Mouse (Mus musculus): ENCODE measurements around the gene Ltb4r2.
A peak's percentile ranks its signal among the peaks of the same experiment; 100 is the strongest.

Gene Ltb4r2

GRCm38 (mm10) chr14:55761163-55761562 lies at the start of gene Ltb4r2:
Gene Ltb4r2 (plus strand): TSS chr14:55761428.
- Histone ChIP-seq H3K4me3 (replicated peaks; ENCODE audit: low read length) (peak within 1 kb of the TSS; percentile 79), H3K27me3 (ENCODE audit: insufficient read depth, low read length) (peaks cover 53% of the 10 kb centered on the region), H3K4me1 (replicated peaks; ENCODE audit: low read depth, low read length) (peaks cover 36% of the 10 kb centered on the region), H3K36me3 (ENCODE audit: insufficient read depth, low read length) (peaks cover 9% of the 10 kb centered on the region), H3K9me3 (ENCODE audit: low read length) (no peaks in the 10 kb centered on the region)
- TF ChIP-seq CTCF (conservative IDR thresholded peaks at IDR 0.05; ENCODE audit: low read length) (no peak), NANOG (IDR thresholded peaks at IDR 0.05; ENCODE audit: borderline replicate concordance, low read length) (no peak), POU5F1 (IDR thresholded peaks at IDR 0.05; ENCODE audit: borderline replicate concordance, low read length) (no peak)

- H3K4me1 ChIP-seq (replicated peaks; ENCODE audit: low read depth, low read length): peaks cover 85% of the 10 kb centered on the region
- H3K36me3 ChIP-seq (ENCODE audit: insufficient read depth, low read length): peaks cover 28% of the 10 kb centered on the region
- no peaks in the 10 kb centered on the region for H3K9me3 ChIP-seq (ENCODE audit: low read length)
- H3K4me3 ChIP-seq (replicated peaks; ENCODE audit: low read length): peak overlapping the region; percentile 74
- TF ChIP-seq CTCF (conservative IDR thresholded peaks at IDR 0.05; ENCODE audit: low read length): peak; percentile 17; the same call in 1 of the 2 replicates
- no peak for TF ChIP-seq POU5F1 (IDR thresholded peaks at IDR 0.05; ENCODE audit: borderline replicate concordance, low read length)
- peaks cover 26% of the 10 kb centered on the region for H3K27me3 ChIP-seq (ENCODE audit: insufficient read depth, low read length)
Measured at GRCm38 (mm10) chr14:55711786-55712185, 49.4 kb upstream of the Ltb4r2 start.

- TF ChIP-seq POU5F1 (IDR thresholded peaks at IDR 0.05; ENCODE audit: borderline replicate concordance, low read length): no peak
- TF ChIP-seq CTCF (conservative IDR thresholded peaks at IDR 0.05; ENCODE audit: low read length): no peak
- TF ChIP-seq NANOG (IDR thresholded peaks at IDR 0.05; ENCODE audit: borderline replicate concordance, low read length): no peak
- Histone ChIP-seq H3K36me3 (ENCODE audit: insufficient read depth, low read length) (peaks cover 32% of the 10 kb centered on the region), H3K9me3 (ENCODE audit: low read length) (no peaks in the 10 kb centered on the region), H3K4me1 (replicated peaks; ENCODE audit: low read depth, low read length) (peaks cover 75% of the 10 kb centered on the region), H3K4me3 (replicated peaks; ENCODE audit: low read length) (peak overlapping the region; percentile 74), H3K27me3 (ENCODE audit: insufficient read depth, low read length) (peaks cover 26% of the 10 kb centered on the region)
Measured at GRCm38 (mm10) chr14:55713007-55713728, 48.1 kb upstream of the Ltb4r2 start.

GRCm38 (mm10) chr14:55713729-55714122 lies 47.5 kb upstream of the Ltb4r2 start, which contains the start of gene Tgm1:
Gene Tgm1 (minus strand): TSS chr14:55713926.
- peaks cover 34% of the 10 kb centered on the region for H3K36me3 ChIP-seq (ENCODE audit: insufficient read depth, low read length)
- H3K4me3 ChIP-seq (replicated peaks; ENCODE audit: low read length): peak within 1 kb of the TSS; percentile 74
- no peak for TF ChIP-seq POU5F1 (IDR thresholded peaks at IDR 0.05; ENCODE audit: borderline replicate concordance, low read length)
- no peak for TF ChIP-seq CTCF (conservative IDR thresholded peaks at IDR 0.05; ENCODE audit: low read length)
- no peak for TF ChIP-seq NANOG (IDR thresholded peaks at IDR 0.05; ENCODE audit: borderline replicate concordance, low read length)
- peaks cover 75% of the 10 kb centered on the region for H3K4me1 ChIP-seq (replicated peaks; ENCODE audit: low read depth, low read length)
- H3K27me3 ChIP-seq (ENCODE audit: insufficient read depth, low read length): peaks cover 26% of the 10 kb centered on the region
- no peaks in the 10 kb centered on the region for H3K9me3 ChIP-seq (ENCODE audit: low read length)

GRCm38 (mm10) chr14:55714893-55715292 lies 46.3 kb upstream of the Ltb4r2 start:
- Histone ChIP-seq H3K36me3 (ENCODE audit: insufficient read depth, low read length) (peaks cover 45% of the 10 kb centered on the region), H3K4me3 (replicated peaks; ENCODE audit: low read length) (no peak overlapping the region), H3K4me1 (replicated peaks; ENCODE audit: low read depth, low read length) (peaks cover 75% of the 10 kb centered on the region), H3K27me3 (ENCODE audit: insufficient read depth, low read length) (peaks cover 26% of the 10 kb centered on the region), H3K9me3 (ENCODE audit: low read length) (no peaks in the 10 kb centered on the region)
- TF ChIP-seq NANOG (IDR thresholded peaks at IDR 0.05; ENCODE audit: borderline replicate concordance, low read length): no peak
- TF ChIP-seq POU5F1 (IDR thresholded peaks at IDR 0.05; ENCODE audit: borderline replicate concordance, low read length): no peak

GRCm38 (mm10) chr14:55716271-55716670 lies 45.0 kb upstream of the Ltb4r2 start:
- H3K36me3 ChIP-seq (ENCODE audit: insufficient read depth, low read length): peaks cover 56% of the 10 kb centered on the region
- TF ChIP-seq NANOG (IDR thresholded peaks at IDR 0.05; ENCODE audit: borderline replicate concordance, low read length) (no peak), POU5F1 (IDR thresholded peaks at IDR 0.05; ENCODE audit: borderline replicate concordance, low read length) (no peak), CTCF (conservative IDR thresholded peaks at IDR 0.05; ENCODE audit: low read length) (no peak)
- H3K27me3 ChIP-seq (ENCODE audit: insufficient read depth, low read length): peaks cover 21% of the 10 kb centered on the region
- H3K9me3 ChIP-seq (ENCODE audit: low read length): no peaks in the 10 kb centered on the region
- peaks cover 75% of the 10 kb centered on the region for H3K4me1 ChIP-seq (replicated peaks; ENCODE audit: low read depth, low read length)
- H3K4me3 ChIP-seq (replicated peaks; ENCODE audit: low read length): no peak overlapping the region

GRCm38 (mm10) chr14:55716884-55717283 lies 44.3 kb upstream of the Ltb4r2 start:
- Histone ChIP-seq H3K9me3 (ENCODE audit: low read length) (no peaks in the 10 kb centered on the region), H3K27me3 (ENCODE audit: insufficient read depth, low read length) (peaks cover 15% of the 10 kb centered on the region), H3K36me3 (ENCODE audit: insufficient read depth, low read length) (peaks cover 56% of the 10 kb centered on the region), H3K4me3 (replicated peaks; ENCODE audit: low read length) (no peak overlapping the region), H3K4me1 (replicated peaks; ENCODE audit: low read depth, low read length) (peaks cover 72% of the 10 kb centered on the region)
- no peak for TF ChIP-seq CTCF (conservative IDR thresholded peaks at IDR 0.05; ENCODE audit: low read length)
- TF ChIP-seq POU5F1 (IDR thresholded peaks at IDR 0.05; ENCODE audit: borderline replicate concordance, low read length): no peak
- no peak for TF ChIP-seq NANOG (IDR thresholded peaks at IDR 0.05; ENCODE audit: borderline replicate concordance, low read length)

- Histone ChIP-seq H3K36me3 (ENCODE audit: insufficient read depth, low read length) (peaks cover 56% of the 10 kb centered on the region), H3K27me3 (ENCODE audit: insufficient read depth, low read length) (no peaks in the 10 kb centered on the region), H3K9me3 (ENCODE audit: low read length) (no peaks in the 10 kb centered on the region), H3K4me1 (replicated peaks; ENCODE audit: low read depth, low read length) (peaks cover 58% of the 10 kb centered on the region), H3K4me3 (replicated peaks; ENCODE audit: low read length) (peak overlapping the region; percentile 86)
- TF ChIP-seq CTCF (conservative IDR thresholded peaks at IDR 0.05; ENCODE audit: low read length) (no peak), NANOG (IDR thresholded peaks at IDR 0.05; ENCODE audit: borderline replicate concordance, low read length) (no peak), POU5F1 (IDR thresholded peaks at IDR 0.05; ENCODE audit: borderline replicate concordance, low read length) (no peak)
Measured at GRCm38 (mm10) chr14:55719737-55720136, 41.5 kb upstream of the Ltb4r2 start.
